Mouse (Mus musculus): ENCODE results near the gene Sebox.

GRCm38 (mm10) chr11:78505430-78505829 lies 2.2 kb downstream of the Sebox start:
- no peak for TF ChIP-seq CTCF (IDR thresholded peaks at IDR 0.05; ENCODE audit: low read depth)
- TF ChIP-seq EP300 (IDR thresholded peaks at IDR 0.05; ENCODE audit: low read depth) = no peak

Data from liver, postnatal 0 days (tissue).